Mouse (Mus musculus) brain, adult 10 weeks (tissue): ENCODE measurements around the gene Olfr204. TPM values are rescaled to one million over a fixed set of nuclear protein-coding genes. Genes with fewer than 3 reads are reported as not detected.

Experiments
- polyA plus RNA-seq: library from polyadenylated mRNA; stranded (reverse); fragments of 350-450 nt; fragmentation: Illumina TruSeq; extraction: RNeasy Lipid Tissue Mini Kit (QIAGEN cat#74804); gene quantifications from one replicate; pipeline ENCODE4 v1.2.3, GENCODE M21; 2015; ENCODE audit warnings: low read depth, low replicate concordance

Gene Olfr204
- polyA plus RNA-seq: not detected

GRCm38 (mm10) chr16:59318148-59318547, at the start of gene Olfr204:
Gene Olfr204 (minus strand): TSS chr16:59318248.

GRCm38 (mm10) chr16:59363893-59364292, 45.8 kb upstream of the Olfr204 start, which contains the start of gene Olfr209:
Gene Olfr209 (minus strand): TSS chr16:59363993.

GRCm38 (mm10) chr16:59349146-59349545, 31.1 kb upstream of the Olfr204 start, which contains the start of gene Olfr206:
Gene Olfr206 (minus strand): TSS chr16:59349246.

GRCm38 (mm10) chr16:59331038-59331437, 13.0 kb upstream of the Olfr204 start, which contains the start of gene Olfr205:
Gene Olfr205 (minus strand): TSS chr16:59331138.

GRCm38 (mm10) chr16:59298581-59298980, 19.5 kb downstream of the Olfr204 start, which contains the start of gene Olfr203:
Gene Olfr203 (plus strand): TSS chr16:59298881.

GRCm38 (mm10) chr16:59286693-59287092, 31.4 kb downstream of the Olfr204 start, which contains the start of gene Olfr202:
Gene Olfr202 (minus strand): TSS chr16:59286793.

GRCm38 (mm10) chr16:59272532-59272931, 45.5 kb downstream of the Olfr204 start, which contains the start of gene Olfr201:
Gene Olfr201 (minus strand): TSS chr16:59272632.

Other genes with a start within 250 kb of the Olfr204 start
- not detected for gene Olfr190, start 240.2 kb downstream of the Olfr204 start, polyA plus RNA-seq
- gene Olfr191, start 228.4 kb downstream of the Olfr204 start, polyA plus RNA-seq: not detected
- gene Olfr193, start 206.4 kb downstream of the Olfr204 start, polyA plus RNA-seq: not detected
- gene Olfr194, start 197.2 kb downstream of the Olfr204 start, polyA plus RNA-seq: not detected
- not detected for gene Olfr195, start 171.2 kb downstream of the Olfr204 start, polyA plus RNA-seq
- not detected for gene Olfr196, start 147.8 kb downstream of the Olfr204 start, polyA plus RNA-seq
- not detected for gene Olfr198, start 114.7 kb downstream of the Olfr204 start, polyA plus RNA-seq
- gene Olfr199, start 98.5 kb downstream of the Olfr204 start, polyA plus RNA-seq: not detected
- not detected for gene Olfr201, start 45.6 kb downstream of the Olfr204 start, polyA plus RNA-seq
- not detected for gene Olfr202, start 31.5 kb downstream of the Olfr204 start, polyA plus RNA-seq
- not detected for gene Olfr203, start 19.4 kb downstream of the Olfr204 start, polyA plus RNA-seq
- not detected for gene Olfr205, start 12.9 kb upstream of the Olfr204 start, polyA plus RNA-seq
- not detected for gene Olfr206, start 31.0 kb upstream of the Olfr204 start, polyA plus RNA-seq
- not detected for gene Olfr209, start 45.7 kb upstream of the Olfr204 start, polyA plus RNA-seq
- not detected for gene Gabrr3, start 89.1 kb upstream of the Olfr204 start, polyA plus RNA-seq
- 14.5 TPM for gene Riox2, start 153.5 kb upstream of the Olfr204 start, polyA plus RNA-seq